Mouse (Mus musculus) heart, embryonic 12.5 days (tissue): Measurements from ENCODE around the gene Rgs1. TPM values are rescaled to one million over a fixed set of nuclear protein-coding genes. Genes with fewer than 3 reads are reported as not detected.

Experiments
- ATAC-seq: fragments of 200-750 bp; cut with Nextera tagmentation; 2 replicates; pipeline ENCODE4 v1.8.0; 2017; ENCODE audit warnings: moderate TSS enrichment, moderate library complexity; ENCODE audit not compliant: insufficient number of reproducible peaks, low FRiP score
- H3K27ac ChIP-seq: fragments of 300-500 bp; sonication (generic); 2 replicates; pipeline ENCODE4 v1.5.1; 2016; ENCODE audit warnings: mild to moderate bottlenecking, moderate library complexity; ENCODE audit not compliant: poor library complexity, severe bottlenecking
- H3K27me3 ChIP-seq: fragments of 300-500 bp; sonication (generic); replicated peaks from 2 replicates; pipeline ENCODE4 v1.6.1; 2016; ENCODE audit warnings: mild to moderate bottlenecking, moderate library complexity
- H3K36me3 ChIP-seq: fragments of 300-500 bp; sonication (generic); 2 replicates; pipeline ENCODE4 v1.6.1; 2016; ENCODE audit warnings: mild to moderate bottlenecking, moderate library complexity
- H3K4me1 ChIP-seq: fragments of 300-500 bp; sonication (generic); replicated peaks from 2 replicates; pipeline ENCODE4 v1.6.1; 2016; ENCODE audit warnings: mild to moderate bottlenecking
- H3K4me2 ChIP-seq: fragments of 300-500 bp; sonication (generic); 2 replicates; pipeline ENCODE4 v1.6.1; 2016; ENCODE audit warnings: mild to moderate bottlenecking, moderate library complexity
- H3K4me3 ChIP-seq: fragments of 300-500 bp; sonication (generic); 2 replicates; pipeline ENCODE4 v1.5.1; 2016; ENCODE audit warnings: mild to moderate bottlenecking
- H3K9ac ChIP-seq: fragments of 300-500 bp; sonication (generic); 2 replicates; pipeline ENCODE4 v1.6.1; 2016; ENCODE audit warnings: mild to moderate bottlenecking, moderate library complexity
- H3K9me3 ChIP-seq: fragments of 300-500 bp; sonication (generic); replicated peaks from 2 replicates; pipeline ENCODE4 v1.6.1; 2016; ENCODE audit warnings: mild to moderate bottlenecking, moderate library complexity
- WGBS: fragments of 180-500 bp; shearing (Covaris S2); methylation state at CpG from one replicate; pipeline ENCODE4 v1.1.7; 2016; 5-methylcytosine and 5-hydroxymethylcytosine counted together
- polyA plus RNA-seq: library from polyadenylated mRNA; unstranded; fragments of >200 nt; fragmentation: Nextera tagmentation; extraction: Ambion mirVana; gene quantifications from 2 replicates; pipeline ENCODE4 v1.2.1, GENCODE M21; 2016

Gene Rgs1
- polyA plus RNA-seq: 0.10 and 0.37 TPM in 2 replicates

- no peaks in the 10 kb centered on the region for H3K4me1 ChIP-seq
- no peak for ATAC-seq
- H3K4me3 ChIP-seq: no peak within 1 kb of the TSS
- H3K9ac ChIP-seq: no peak within 1 kb of the TSS
- no peaks in the 10 kb centered on the region for H3K27me3 ChIP-seq
- no peaks in the 10 kb centered on the region for H3K9me3 ChIP-seq
- H3K36me3 ChIP-seq: no peaks in the 10 kb centered on the region
- WGBS: 73% methylated on average over 9 of the region's 9 CpGs
- H3K4me2 ChIP-seq: no peak within 1 kb of the TSS
- no peak within 1 kb of the TSS for H3K27ac ChIP-seq
Measured at GRCm38 (mm10) chr1:144248923-144249322, at the start of gene Rgs1. Gene Rgs1 (minus strand): TSS chr1:144249242.

DNA sequence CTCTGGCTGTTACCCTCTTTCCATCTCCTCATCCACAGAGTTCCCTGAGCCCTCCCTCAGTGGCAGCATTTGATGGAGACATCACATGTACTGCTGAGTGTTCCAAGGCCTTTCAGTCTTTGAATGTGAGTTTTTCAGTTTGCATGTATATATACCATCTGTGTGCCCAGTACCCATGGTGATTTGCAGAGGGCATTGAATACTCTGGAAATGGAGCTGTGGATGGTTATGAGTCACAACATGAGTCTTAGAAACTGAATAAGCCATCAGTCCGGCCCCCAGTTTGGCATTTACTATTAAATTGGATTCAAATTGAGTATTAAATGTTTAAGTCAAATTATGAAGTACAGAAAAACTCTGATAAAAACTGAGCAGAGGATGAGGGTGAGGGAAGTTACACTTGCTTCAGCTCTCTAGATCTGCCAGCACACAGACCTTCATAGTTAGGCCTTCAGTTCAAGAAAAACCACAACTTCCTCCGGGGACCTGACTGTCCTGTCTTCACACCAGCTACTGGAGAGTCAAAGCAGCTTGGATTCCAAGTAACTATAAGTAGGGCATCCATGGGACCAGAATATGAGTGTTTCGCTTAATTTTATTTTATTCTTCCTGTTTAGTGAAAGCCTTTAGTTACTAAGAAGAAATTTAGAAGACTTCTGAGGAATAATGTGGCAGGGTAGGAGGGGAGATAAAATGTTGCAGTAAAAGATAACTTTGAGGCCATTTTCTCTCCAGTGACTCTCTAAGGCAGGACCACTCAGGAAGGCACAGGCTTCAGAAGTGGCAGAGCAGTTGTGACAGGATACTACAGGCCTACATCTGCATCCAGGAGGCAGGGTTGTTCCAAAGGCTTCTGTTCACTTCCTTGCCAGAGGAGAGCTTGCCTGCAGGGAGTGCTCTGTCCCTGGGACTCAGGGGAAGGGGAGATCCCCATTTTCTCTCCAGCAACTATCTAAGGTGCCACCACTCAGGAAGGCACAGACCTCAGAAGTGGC, 34.3 kb upstream of the Rgs1 start:
- H3K4me2 ChIP-seq: no peak overlapping the region
- ATAC-seq: no peak
- H3K27ac ChIP-seq: no peak overlapping the region
- H3K9ac ChIP-seq: no peak overlapping the region
- H3K27me3 ChIP-seq: no peaks in the 10 kb centered on the region
- H3K36me3 ChIP-seq: no peaks in the 10 kb centered on the region
- H3K4me1 ChIP-seq: no peaks in the 10 kb centered on the region
- WGBS: 74% methylated on average over 3 of the region's 3 CpGs
- no peaks in the 10 kb centered on the region for H3K9me3 ChIP-seq
- no peak overlapping the region for H3K4me3 ChIP-seq

- Histone ChIP-seq H3K36me3 (no peaks in the 10 kb centered on the region), H3K27me3 (no peaks in the 10 kb centered on the region), H3K9ac (no peak overlapping the region), H3K27ac (no peak overlapping the region), H3K9me3 (no peaks in the 10 kb centered on the region), H3K4me1 (no peaks in the 10 kb centered on the region), H3K4me2 (no peak overlapping the region), H3K4me3 (no peak overlapping the region)
- WGBS: 73% methylated on average over 4 of the region's 4 CpGs
- ATAC-seq: no peak
Measured at GRCm38 (mm10) chr1:144280056-144280455, 31.0 kb upstream of the Rgs1 start.

DNA sequence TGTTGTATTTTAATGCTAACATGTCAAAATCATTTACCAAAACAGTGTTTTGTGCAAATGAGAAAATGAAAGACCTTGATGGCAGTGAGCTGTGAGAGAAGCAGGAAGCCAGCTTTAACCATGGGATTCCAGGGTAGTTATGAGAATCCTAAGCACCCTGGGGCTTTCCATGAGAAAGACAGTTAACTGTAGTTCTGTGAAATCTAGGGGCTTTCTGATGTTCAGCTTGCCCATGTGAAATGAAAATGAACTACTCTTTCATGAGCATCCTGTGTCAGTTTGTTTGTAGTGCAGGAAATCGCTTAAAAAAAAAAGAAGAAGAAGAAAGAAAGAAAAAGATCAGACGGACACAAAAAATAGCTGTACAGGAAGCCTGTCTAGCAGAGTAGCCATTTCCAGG, 23.9 kb upstream of the Rgs1 start:
- H3K27ac ChIP-seq: no peak overlapping the region
- no peaks in the 10 kb centered on the region for H3K4me1 ChIP-seq
- H3K4me2 ChIP-seq: no peak overlapping the region
- no peaks in the 10 kb centered on the region for H3K9me3 ChIP-seq
- no peak for ATAC-seq
- no peak overlapping the region for H3K4me3 ChIP-seq
- H3K9ac ChIP-seq: no peak overlapping the region
- no peaks in the 10 kb centered on the region for H3K36me3 ChIP-seq
- WGBS: 64% methylated on average over 2 of the region's 2 CpGs
- H3K27me3 ChIP-seq: no peaks in the 10 kb centered on the region

GRCm38 (mm10) chr1:144269112-144269511, 20.1 kb upstream of the Rgs1 start:
- WGBS: 51% methylated on average over 2 of the region's 2 CpGs
- no peak for ATAC-seq
- no peaks in the 10 kb centered on the region for H3K4me1 ChIP-seq
- H3K4me2 ChIP-seq: no peak overlapping the region
- no peaks in the 10 kb centered on the region for H3K27me3 ChIP-seq
- no peaks in the 10 kb centered on the region for H3K9me3 ChIP-seq
- H3K27ac ChIP-seq: no peak overlapping the region
- no peaks in the 10 kb centered on the region for H3K36me3 ChIP-seq
- H3K9ac ChIP-seq: no peak overlapping the region
- no peak overlapping the region for H3K4me3 ChIP-seq

- Histone ChIP-seq H3K9me3 (no peaks in the 10 kb centered on the region), H3K36me3 (no peaks in the 10 kb centered on the region), H3K4me1 (no peaks in the 10 kb centered on the region), H3K9ac (no peak overlapping the region), H3K4me2 (no peak overlapping the region), H3K27me3 (no peaks in the 10 kb centered on the region), H3K27ac (no peak overlapping the region), H3K4me3 (no peak overlapping the region)
- no peak for ATAC-seq
- 59% methylated on average over 3 of the region's 3 CpGs for WGBS
Measured at GRCm38 (mm10) chr1:144267471-144268470, 18.7 kb upstream of the Rgs1 start.

DNA sequence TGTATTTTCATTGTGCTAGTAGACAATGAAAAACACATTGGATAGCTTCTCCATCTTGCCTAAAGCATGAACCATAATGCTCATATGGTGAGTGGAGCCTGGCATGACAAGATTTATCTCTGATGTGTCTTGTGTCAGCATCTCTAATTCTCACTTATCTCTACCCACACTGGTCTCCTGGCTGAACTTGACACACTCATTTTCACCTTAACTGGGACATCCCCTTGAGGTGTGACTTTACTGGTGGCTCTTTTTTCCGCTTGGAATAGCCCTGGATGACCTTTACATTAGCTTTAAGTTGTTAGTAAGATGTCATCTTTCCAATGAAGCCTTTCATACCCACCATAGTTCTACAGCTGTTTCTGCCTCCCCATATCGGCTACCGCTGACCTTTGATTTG, 15.0 kb upstream of the Rgs1 start:
- Histone ChIP-seq H3K27me3 (no peaks in the 10 kb centered on the region), H3K27ac (no peak overlapping the region), H3K4me3 (no peak overlapping the region), H3K9ac (no peak overlapping the region), H3K9me3 (no peaks in the 10 kb centered on the region), H3K4me1 (no peaks in the 10 kb centered on the region), H3K4me2 (no peak overlapping the region), H3K36me3 (no peaks in the 10 kb centered on the region)
- 74% methylated on average over 3 of the region's 3 CpGs for WGBS
- ATAC-seq: no peak

DNA sequence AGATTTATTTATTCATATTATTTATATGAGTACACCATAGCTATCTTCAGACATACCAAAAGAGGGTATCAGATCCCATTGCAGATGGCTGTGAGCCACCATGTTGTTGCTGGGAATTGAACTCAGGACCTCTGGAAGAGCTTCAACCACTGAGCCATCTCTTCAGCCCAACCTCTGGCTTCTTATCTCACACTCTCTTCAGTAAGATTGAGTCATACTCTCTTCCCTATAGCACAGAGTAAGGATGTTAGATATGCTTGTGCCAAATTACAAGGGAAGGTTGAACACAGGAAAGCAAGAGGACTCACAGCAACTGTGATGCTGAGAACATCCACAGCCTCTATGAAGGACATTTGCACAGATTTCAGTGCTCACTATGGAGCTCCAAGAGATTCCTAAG, 13.0 kb upstream of the Rgs1 start:
- no peak overlapping the region for H3K4me2 ChIP-seq
- H3K9ac ChIP-seq: no peak overlapping the region
- H3K9me3 ChIP-seq: no peaks in the 10 kb centered on the region
- H3K36me3 ChIP-seq: no peaks in the 10 kb centered on the region
- H3K27me3 ChIP-seq: no peaks in the 10 kb centered on the region
- H3K4me3 ChIP-seq: no peak overlapping the region
- ATAC-seq: no peak
- no peak overlapping the region for H3K27ac ChIP-seq
- H3K4me1 ChIP-seq: no peaks in the 10 kb centered on the region

DNA sequence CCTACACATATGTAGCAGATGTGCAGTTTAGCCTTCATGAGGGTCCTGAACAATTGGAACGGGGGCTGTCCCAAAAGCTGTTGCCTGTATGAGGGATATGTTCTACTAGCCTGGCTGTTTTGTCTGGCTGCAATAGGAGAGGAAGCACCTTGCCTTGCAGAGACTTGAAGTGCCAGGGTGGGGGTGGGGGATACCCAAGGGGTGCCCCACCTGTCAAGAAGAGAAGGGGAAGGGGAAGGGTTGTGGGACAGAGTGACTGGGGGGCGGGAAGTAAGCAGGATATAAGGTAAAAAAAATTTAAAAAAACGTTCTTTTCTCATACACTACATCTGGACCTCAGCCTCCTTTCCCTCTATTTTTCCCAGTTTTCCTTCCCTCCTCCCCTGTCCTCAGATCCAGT, 9.7 kb upstream of the Rgs1 start:
- Histone ChIP-seq H3K9ac (no peak overlapping the region), H3K36me3 (no peaks in the 10 kb centered on the region), H3K4me1 (no peaks in the 10 kb centered on the region), H3K27me3 (no peaks in the 10 kb centered on the region), H3K9me3 (no peaks in the 10 kb centered on the region), H3K27ac (no peak overlapping the region), H3K4me3 (no peak overlapping the region), H3K4me2 (no peak overlapping the region)
- 50% methylated on average over 3 of the region's 3 CpGs for WGBS
- no peak for ATAC-seq

DNA sequence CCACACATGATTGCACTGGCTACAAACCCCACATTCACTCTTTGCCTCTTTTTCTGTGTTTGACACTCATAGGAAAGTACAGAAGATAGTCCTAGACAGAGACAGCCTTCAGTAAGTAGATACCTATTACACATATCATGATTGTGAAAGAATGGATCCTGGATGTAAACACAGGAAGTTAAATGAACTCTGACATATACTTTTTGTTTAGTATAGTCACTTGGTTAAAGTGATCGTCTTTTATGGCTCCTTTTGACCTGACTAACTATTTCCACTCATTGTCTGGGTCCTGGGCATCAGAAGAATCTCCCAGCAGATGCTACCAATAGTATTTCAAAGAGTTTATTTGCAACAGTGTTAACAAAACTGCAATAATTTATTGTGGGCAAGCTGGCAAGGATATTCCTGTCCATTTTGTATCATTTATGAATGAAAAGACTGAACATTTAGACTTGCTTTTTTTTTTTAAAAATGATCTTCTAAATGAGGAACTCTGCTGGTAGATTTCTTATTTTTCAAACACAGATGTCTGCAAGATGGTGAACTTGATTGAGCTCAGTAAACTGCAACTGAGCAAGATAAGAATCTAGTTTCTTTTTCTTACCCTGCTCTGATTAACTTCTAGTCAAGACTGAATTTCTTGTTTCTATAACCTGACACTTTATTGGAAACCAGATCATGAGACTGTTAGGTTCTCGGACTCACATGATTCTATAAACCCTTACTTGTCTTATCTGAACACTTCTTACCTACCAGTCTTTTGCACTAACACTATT, 7.7 kb upstream of the Rgs1 start:
- Histone ChIP-seq H3K4me1 (no peaks in the 10 kb centered on the region), H3K9ac (no peak overlapping the region), H3K4me2 (no peak overlapping the region), H3K27me3 (no peaks in the 10 kb centered on the region), H3K36me3 (no peaks in the 10 kb centered on the region), H3K27ac (no peak overlapping the region), H3K4me3 (no peak overlapping the region), H3K9me3 (no peaks in the 10 kb centered on the region)
- ATAC-seq: no peak
- WGBS: 63% methylated on average over 2 of the region's 2 CpGs
